Comparison of ENCODE assay signal across 8 mouse cellular contexts in the genomic region with DNA sequence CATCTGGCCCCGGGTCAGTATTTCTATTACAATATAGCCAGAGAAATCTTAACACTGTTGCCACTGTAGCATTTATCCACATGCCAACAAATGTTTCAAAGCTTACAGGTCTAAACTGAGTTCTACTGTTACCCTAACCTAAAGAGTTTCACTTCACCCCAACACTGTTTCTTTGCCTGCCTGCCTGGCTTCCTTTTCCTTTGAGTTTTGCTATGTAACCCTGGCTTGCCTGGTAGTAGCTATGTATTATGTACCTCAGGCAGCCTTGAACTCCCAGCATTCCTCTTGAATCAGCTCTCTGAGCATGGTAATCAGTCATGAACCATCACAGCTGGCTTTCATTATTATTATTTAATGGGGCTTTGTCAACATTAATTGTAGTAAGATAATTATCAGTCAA. TPM values are rescaled to one million over a fixed set of nuclear protein-coding genes. Genes with fewer than 3 reads are reported as not detected.
A peak's percentile ranks its signal among the peaks of the same experiment; 100 is the strongest.
DNase-seq lines count a peak whose midpoint lies in the region; ATAC-seq and TF ChIP-seq lines count a peak whose summit lies in the region.

No protein-coding gene starts in this region.

- peak overlapping the region; percentile 12; the same call in 1 of the 2 replicates for H3K27ac ChIP-seq in heart, embryonic 13.5 days (replicated peaks)
- H3K27ac ChIP-seq in midbrain, postnatal 0 days (ENCODE audit: low read depth, low read length), result no peak overlapping the region

- peak overlapping the region; percentile 76 for H3K4me2 ChIP-seq in heart, embryonic 13.5 days
- peak overlapping the region; percentile 73 for H3K4me2 ChIP-seq in midbrain, postnatal 0 days (ENCODE audit: low read depth, low read length, poor library complexity, severe bottlenecking)

- peaks cover 12% of the 10 kb centered on the region; the same call in 1 of the 2 replicates for H3K36me3 ChIP-seq in heart, embryonic 13.5 days
- H3K36me3 ChIP-seq in midbrain, postnatal 0 days (ENCODE audit: insufficient read depth, low read length), result no peaks in the 10 kb centered on the region

- peak overlapping the region; percentile 58 for H3K9ac ChIP-seq in heart, embryonic 13.5 days
- no peak overlapping the region for H3K9ac ChIP-seq in midbrain, postnatal 0 days (replicated peaks; ENCODE audit: low read length, poor library complexity, severe bottlenecking)

- no peaks in the 10 kb centered on the region for H3K27me3 ChIP-seq in heart, embryonic 13.5 days (replicated peaks)
- H3K27me3 ChIP-seq in midbrain, postnatal 0 days (ENCODE audit: insufficient read depth, low read length), result no peaks in the 10 kb centered on the region

- no peaks in the 10 kb centered on the region for H3K9me3 ChIP-seq in heart, embryonic 13.5 days
- no peaks in the 10 kb centered on the region for H3K9me3 ChIP-seq in midbrain, postnatal 0 days (ENCODE audit: low read length)

- intact Hi-C loops in heart, postnatal 14 days (cut with DNase I), result no loop called here

- no peak for TF ChIP-seq CTCF in midbrain, postnatal 0 days (IDR thresholded peaks at IDR 0.05)

- ATAC-seq in heart, embryonic 13.5 days (ENCODE audit: extremely low read depth, insufficient number of reproducible peaks, low FRiP score, low TSS enrichment), result no peak
- no peak for ATAC-seq in midbrain, postnatal 0 days (ENCODE audit: low FRiP score)

- H3K4me1 ChIP-seq in heart, embryonic 13.5 days, result peaks cover 39% of the 10 kb centered on the region
- peaks cover 6% of the 10 kb centered on the region; the same call in 1 of the 2 replicates for H3K4me1 ChIP-seq in midbrain, postnatal 0 days (ENCODE audit: insufficient read depth, low read length)

- no peak for DNase-seq in heart, postnatal 14 days
- DNase-seq in embryo, embryonic 11 days, result peak; percentile 37
- peak; percentile 8 for DNase-seq in hindlimb bud, embryonic 11.5 days (ENCODE audit: extremely low spot score, low read depth, low spot score)
- DNase-seq in midbrain, postnatal 0 days (ENCODE audit: low spot score), result no peak
- DNase-seq in spleen, postnatal 10 days (ENCODE audit: low spot score in 2 of 2), result no peak
- DNase-seq in layer of hippocampus, adult 9-10 months (ENCODE audit: low spot score), result no peak
- no peak for DNase-seq in thymus, postnatal 36 days

- peak overlapping the region; percentile 74 for H3K4me3 ChIP-seq in heart, embryonic 13.5 days
- H3K4me3 ChIP-seq in midbrain, postnatal 0 days (ENCODE audit: low read depth, low read length), result peak overlapping the region; percentile 60

- 74% methylated on average over 1 of the region's 1 CpGs for WGBS in heart, embryonic 13.5 days
- 80% methylated on average over 1 of the region's 1 CpGs for WGBS in midbrain, postnatal 0 days

RNA-seq across cellular contexts. Expression of a gene that starts 1.6 kb away (rescaled TPM):
- polyA plus RNA-seq in heart, embryonic 13.5 days (2015; fragmentation: Nextera tagmentation; extraction: Ambion mirVana), result 125 and 133 TPM in 2 replicates
- 10 to 100 TPM; 41.1 to 41.8 TPM for total RNA-seq in heart, postnatal 14 days (2021)
- total RNA-seq in midbrain, postnatal 0 days (2014; rRNA removed), result 63.0 and 79.1 TPM in 2 replicates
- 200 and 206 TPM in 2 replicates for polyA plus RNA-seq in midbrain, postnatal 0 days (2015; fragmentation: Nextera tagmentation; extraction: Ambion mirVana)

RNA-seq across cellular contexts. Expression of a gene that starts 41.0 kb away (rescaled TPM):
- polyA plus RNA-seq in heart, embryonic 13.5 days (2015; fragmentation: Nextera tagmentation; extraction: Ambion mirVana), result 45.5 and 49.4 TPM in 2 replicates
- 10 to 100 TPM; 25.3 to 29.0 TPM for total RNA-seq in heart, postnatal 14 days (2021)
- 24.3 and 32.9 TPM in 2 replicates for total RNA-seq in midbrain, postnatal 0 days (2014; rRNA removed)
- polyA plus RNA-seq in midbrain, postnatal 0 days (2015; fragmentation: Nextera tagmentation; extraction: Ambion mirVana), result 89.8 and 104 TPM in 2 replicates

Comparison
In these comparisons a context has a peak if more than half of its experiments do, and no peak if none do; other contexts are left out.
1. DNase-seq: peak in embryo, embryonic 11 days (single experiment) and hindlimb bud, embryonic 11.5 days (single experiment); none in heart, postnatal 14 days (0 of 2), midbrain, postnatal 0 days (single experiment), spleen, postnatal 10 days (0 of 2), layer of hippocampus, adult 9-10 months (single experiment) and thymus, postnatal 36 days (0 of 2).